Mouse (Mus musculus) heart, embryonic 12.5 days (tissue): ENCODE measurements around the gene Atp6ap1l. TPM values are rescaled to one million over a fixed set of nuclear protein-coding genes. Genes with fewer than 3 reads are reported as not detected.
A peak's percentile ranks its signal among the peaks of the same experiment; 100 is the strongest.
"Not testable (repeated sequence)": the region's sequence is repeated elsewhere in the genome, so short reads cannot be mapped to it uniquely, and the experiment has no call there.

Experiments
- ATAC-seq: fragments of 200-750 bp; cut with Nextera tagmentation; 2 replicates; pipeline ENCODE4 v1.8.0; 2017; ENCODE audit warnings: moderate TSS enrichment, moderate library complexity; ENCODE audit not compliant: insufficient number of reproducible peaks, low FRiP score
- H3K27ac ChIP-seq: fragments of 300-500 bp; sonication (generic); 2 replicates; pipeline ENCODE4 v1.5.1; 2016; ENCODE audit warnings: mild to moderate bottlenecking, moderate library complexity; ENCODE audit not compliant: poor library complexity, severe bottlenecking
- H3K27me3 ChIP-seq: fragments of 300-500 bp; sonication (generic); replicated peaks from 2 replicates; pipeline ENCODE4 v1.6.1; 2016; ENCODE audit warnings: mild to moderate bottlenecking, moderate library complexity
- H3K36me3 ChIP-seq: fragments of 300-500 bp; sonication (generic); 2 replicates; pipeline ENCODE4 v1.6.1; 2016; ENCODE audit warnings: mild to moderate bottlenecking, moderate library complexity
- H3K4me1 ChIP-seq: fragments of 300-500 bp; sonication (generic); replicated peaks from 2 replicates; pipeline ENCODE4 v1.6.1; 2016; ENCODE audit warnings: mild to moderate bottlenecking
- H3K4me2 ChIP-seq: fragments of 300-500 bp; sonication (generic); 2 replicates; pipeline ENCODE4 v1.6.1; 2016; ENCODE audit warnings: mild to moderate bottlenecking, moderate library complexity
- H3K4me3 ChIP-seq: fragments of 300-500 bp; sonication (generic); 2 replicates; pipeline ENCODE4 v1.5.1; 2016; ENCODE audit warnings: mild to moderate bottlenecking
- H3K9ac ChIP-seq: fragments of 300-500 bp; sonication (generic); 2 replicates; pipeline ENCODE4 v1.6.1; 2016; ENCODE audit warnings: mild to moderate bottlenecking, moderate library complexity
- H3K9me3 ChIP-seq: fragments of 300-500 bp; sonication (generic); replicated peaks from 2 replicates; pipeline ENCODE4 v1.6.1; 2016; ENCODE audit warnings: mild to moderate bottlenecking, moderate library complexity
- WGBS: fragments of 180-500 bp; shearing (Covaris S2); methylation state at CpG from one replicate; pipeline ENCODE4 v1.1.7; 2016; 5-methylcytosine and 5-hydroxymethylcytosine counted together
- polyA plus RNA-seq: library from polyadenylated mRNA; unstranded; fragments of >200 nt; fragmentation: Nextera tagmentation; extraction: Ambion mirVana; gene quantifications from 2 replicates; pipeline ENCODE4 v1.2.1, GENCODE M21; 2016

Gene Atp6ap1l
- polyA plus RNA-seq, 1 experiment from 2014 or later, result 0.77 TPM

DNA sequence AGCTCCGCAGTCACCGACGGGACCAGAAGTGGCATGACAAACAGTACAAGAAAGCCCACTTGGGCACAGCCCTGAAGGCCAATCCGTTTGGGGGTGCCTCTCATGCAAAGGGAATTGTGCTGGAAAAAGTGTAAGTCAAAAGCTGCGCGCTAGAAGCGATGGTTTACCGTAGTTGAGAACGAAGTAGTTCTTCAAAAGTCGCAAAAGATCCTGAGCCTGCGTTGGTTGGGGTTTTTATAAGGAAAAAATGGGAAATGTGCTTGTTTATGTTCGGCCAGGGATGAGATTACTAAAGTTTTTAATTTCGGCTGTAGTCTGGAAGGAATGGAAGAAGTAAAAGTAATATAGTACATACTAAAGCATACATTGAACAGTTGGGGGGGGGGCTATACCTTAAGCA, 18.5 kb upstream of the Atp6ap1l start:
- H3K9me3 ChIP-seq, H3K4me1 ChIP-seq, H3K27me3 ChIP-seq, ATAC-seq: not testable (repeated sequence)
- peaks cover 28% of the 10 kb centered on the region for H3K36me3 ChIP-seq
- peak overlapping the region; percentile 83 for H3K27ac ChIP-seq
- WGBS, result under 1% methylated on average over 13 of the region's 13 CpGs
- H3K9ac ChIP-seq, result peak overlapping the region; percentile 97
- H3K4me2 ChIP-seq, result peak overlapping the region; percentile 66
- peak overlapping the region; percentile 87 for H3K4me3 ChIP-seq

GRCm38 (mm10) chr13:90922751-90923612, 17.8 kb upstream of the Atp6ap1l start, which contains the start of gene Rps23:
Gene Rps23, plus strand, starts transcription at chr13:90922958.
- Histone ChIP-seq H3K4me3 (peak within 1 kb of the TSS; percentile 87), H3K4me2 (peak within 1 kb of the TSS; percentile 66), H3K9me3 (no peaks in the 10 kb centered on the region), H3K36me3 (peaks cover 23% of the 10 kb centered on the region), H3K27me3 (no peaks in the 10 kb centered on the region), H3K9ac (peak within 1 kb of the TSS; percentile 97), H3K27ac (peak within 1 kb of the TSS; percentile 83), H3K4me1 (0 out of 2 replicates have a peak, but pooled peaks cover 2% of the 10 kb centered on the region)
- peak; percentile 99 for ATAC-seq
- WGBS, result under 1% methylated on average over 57 of the region's 57 CpGs

GRCm38 (mm10) chr13:90914721-90915120, 9.6 kb upstream of the Atp6ap1l start:
- Histone ChIP-seq H3K4me1 (0 out of 2 replicates have a peak, but pooled peaks cover 3% of the 10 kb centered on the region), H3K27me3 (no peaks in the 10 kb centered on the region), H3K9me3 (no peaks in the 10 kb centered on the region), H3K4me2 (no peak overlapping the region), H3K27ac (no peak overlapping the region), H3K4me3 (no peak overlapping the region), H3K36me3 (no peaks in the 10 kb centered on the region), H3K9ac (no peak overlapping the region)
- no peak for ATAC-seq
- 85% methylated on average over 4 of the region's 4 CpGs for WGBS

- no peaks in the 10 kb centered on the region for H3K9me3 ChIP-seq
- no peak overlapping the region for H3K4me2 ChIP-seq
- 53% methylated on average over 7 of the region's 7 CpGs for WGBS
- H3K9ac ChIP-seq, result no peak overlapping the region
- H3K36me3 ChIP-seq, result no peaks in the 10 kb centered on the region
- H3K4me3 ChIP-seq, result no peak overlapping the region
- H3K27ac ChIP-seq, result no peak overlapping the region
- no peak for ATAC-seq
- H3K27me3 ChIP-seq, result no peaks in the 10 kb centered on the region
- H3K4me1 ChIP-seq, result 0 out of 2 replicates have a peak, but pooled peaks cover 3% of the 10 kb centered on the region
These were observed 8.6 kb upstream of the Atp6ap1l start for GRCm38 (mm10) chr13:90913675-90914192.

- Histone ChIP-seq H3K9ac (no peak overlapping the region), H3K4me1 (0 out of 2 replicates have a peak, but pooled peaks cover 3% of the 10 kb centered on the region), H3K27ac (no peak overlapping the region), H3K9me3 (no peaks in the 10 kb centered on the region), H3K27me3 (no peaks in the 10 kb centered on the region), H3K4me3 (no peak overlapping the region), H3K4me2 (no peak overlapping the region), H3K36me3 (no peaks in the 10 kb centered on the region)
- ATAC-seq, result no peak
- 83% methylated on average over 17 of the region's 17 CpGs for WGBS
These were observed 7.9 kb upstream of the Atp6ap1l start for GRCm38 (mm10) chr13:90912760-90913674.

GRCm38 (mm10) chr13:90907376-90907775, 2.2 kb upstream of the Atp6ap1l start:
- H3K36me3 ChIP-seq, result no peaks in the 10 kb centered on the region
- no peak overlapping the region for H3K4me3 ChIP-seq
- H3K4me1 ChIP-seq, result 0 out of 2 replicates have a peak, but pooled peaks cover 3% of the 10 kb centered on the region
- H3K9me3 ChIP-seq, result no peaks in the 10 kb centered on the region; the same call in 1 of the 2 replicates
- no peak overlapping the region for H3K9ac ChIP-seq
- H3K27me3 ChIP-seq, result no peaks in the 10 kb centered on the region
- H3K27ac ChIP-seq, result no peak overlapping the region
- no peak for ATAC-seq
- 85% methylated on average over 12 of the region's 12 CpGs for WGBS
- no peak overlapping the region for H3K4me2 ChIP-seq

GRCm38 (mm10) chr13:90896821-90897220, 8.3 kb downstream of the Atp6ap1l start:
- WGBS, result 88% methylated on average over 12 of the region's 12 CpGs
- Histone ChIP-seq H3K27me3 (no peaks in the 10 kb centered on the region), H3K36me3 (no peaks in the 10 kb centered on the region; the same call in 1 of the 2 replicates), H3K4me3 (no peak overlapping the region), H3K27ac (no peak overlapping the region), H3K4me2 (no peak overlapping the region), H3K4me1 (no peaks in the 10 kb centered on the region), H3K9ac (no peak overlapping the region), H3K9me3 (peaks cover 3% of the 10 kb centered on the region; the same call in 1 of the 2 replicates)
- no peak for ATAC-seq

GRCm38 (mm10) chr13:90896098-90896497, 9.1 kb downstream of the Atp6ap1l start:
- Histone ChIP-seq H3K36me3 (no peaks in the 10 kb centered on the region; the same call in 1 of the 2 replicates), H3K4me1 (no peaks in the 10 kb centered on the region), H3K4me3 (no peak overlapping the region), H3K4me2 (no peak overlapping the region), H3K9ac (no peak overlapping the region), H3K9me3 (peaks cover 3% of the 10 kb centered on the region; the same call in 1 of the 2 replicates), H3K27ac (no peak overlapping the region), H3K27me3 (no peaks in the 10 kb centered on the region)
- no peak for ATAC-seq
- 30% methylated on average over 2 of the region's 2 CpGs for WGBS

DNA sequence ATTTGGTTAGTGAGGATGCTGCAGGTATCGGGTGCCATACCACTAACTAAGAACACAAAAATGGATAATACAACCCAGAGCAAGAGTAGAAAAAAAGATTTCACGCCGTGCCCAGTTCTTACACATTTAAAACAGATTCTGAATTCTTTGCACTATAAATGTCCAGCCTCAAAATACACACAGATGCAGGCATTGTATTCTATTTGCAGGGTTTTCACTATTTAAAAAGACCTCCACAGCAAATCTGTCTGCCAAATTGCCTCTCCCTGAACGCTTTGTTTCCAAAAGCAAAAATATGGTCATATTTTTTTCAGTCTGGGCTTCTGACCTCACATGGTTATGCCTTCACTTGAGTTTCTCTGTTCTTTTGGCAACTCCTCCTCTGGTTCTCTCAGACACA, 10.3 kb downstream of the Atp6ap1l start:
- H3K4me2 ChIP-seq, result no peak overlapping the region
- H3K4me1 ChIP-seq, result no peaks in the 10 kb centered on the region
- H3K9ac ChIP-seq, result no peak overlapping the region
- H3K27ac ChIP-seq, result no peak overlapping the region
- no peak for ATAC-seq
- 86% methylated on average over 4 of the region's 4 CpGs for WGBS
- H3K4me3 ChIP-seq, result no peak overlapping the region
- no peaks in the 10 kb centered on the region; the same call in 1 of the 2 replicates for H3K36me3 ChIP-seq
- peaks cover 3% of the 10 kb centered on the region; the same call in 1 of the 2 replicates for H3K9me3 ChIP-seq
- H3K27me3 ChIP-seq, result no peaks in the 10 kb centered on the region

GRCm38 (mm10) chr13:90890111-90890510, 15.0 kb downstream of the Atp6ap1l start:
- Histone ChIP-seq H3K9ac (no peak overlapping the region), H3K36me3 (no peaks in the 10 kb centered on the region), H3K27me3 (no peaks in the 10 kb centered on the region), H3K4me3 (no peak overlapping the region), H3K9me3 (no peaks in the 10 kb centered on the region), H3K4me2 (no peak overlapping the region), H3K4me1 (peaks cover 11% of the 10 kb centered on the region), H3K27ac (no peak overlapping the region)
- 82% methylated on average over 5 of the region's 5 CpGs for WGBS
- ATAC-seq, result no peak
